8 mouse cellular contexts compared by ENCODE assay signal in genomic region chr15:99701999-99702900, GRCm38 (mm10). TPM values are rescaled to one million over a fixed set of nuclear protein-coding genes. Genes with fewer than 3 reads are reported as not detected.
DNase-seq lines count a peak whose midpoint lies in the region; ATAC-seq and TF ChIP-seq lines count a peak whose summit lies in the region.

Smarcd1 (plus strand) TSS chr15:99702129.

- WGBS in forebrain, embryonic 10.5 days, result under 1% methylated on average over 70 of the region's 71 CpGs
- WGBS in heart, embryonic 15.5 days, result under 1% methylated on average over 71 of the region's 71 CpGs
- WGBS in liver, embryonic 14.5 days (ENCODE audit: insufficient replicate concordance), result 1% methylated on average over 62 of the region's 71 CpGs
- WGBS in neural tube, embryonic 11.5 days, result under 1% methylated on average over 60 of the region's 71 CpGs
- WGBS in stomach, postnatal 0 days, result 1% methylated on average over 69 of the region's 71 CpGs

- peak within 1 kb of the TSS; percentile 77 for H3K4me2 ChIP-seq in heart, embryonic 15.5 days
- H3K4me2 ChIP-seq in liver, embryonic 14.5 days (ENCODE audit: low read depth), result peak within 1 kb of the TSS; percentile 67
- H3K4me2 ChIP-seq in neural tube, embryonic 11.5 days (ENCODE audit: low read depth), result peak within 1 kb of the TSS; percentile 63
- H3K4me2 ChIP-seq in stomach, postnatal 0 days (replicated peaks; ENCODE audit: low read depth), result peak within 1 kb of the TSS; percentile 51

- H3K4me3 ChIP-seq in forebrain, embryonic 10.5 days, result peak within 1 kb of the TSS; percentile 90
- H3K4me3 ChIP-seq in heart, embryonic 15.5 days, result peak within 1 kb of the TSS; percentile 97
- H3K4me3 ChIP-seq in liver, embryonic 14.5 days (ENCODE audit: insufficient read depth in 1 of 2, low read depth in 2 of 2, low read length in 2 of 2), result peak within 1 kb of the TSS; percentile 65 to 89
- peak within 1 kb of the TSS; percentile 85 for H3K4me3 ChIP-seq in neural tube, embryonic 11.5 days (ENCODE audit: low read depth, low read length)
- H3K4me3 ChIP-seq in stomach, postnatal 0 days (ENCODE audit: low read depth, low read length), result peak within 1 kb of the TSS; percentile 82

- no peaks in the 10 kb centered on the region for H3K9me3 ChIP-seq in forebrain, embryonic 10.5 days
- H3K9me3 ChIP-seq in heart, embryonic 15.5 days (replicated peaks), result no peaks in the 10 kb centered on the region
- no peaks in the 10 kb centered on the region for H3K9me3 ChIP-seq in liver, embryonic 14.5 days (ENCODE audit: control insufficient read depth, low read length)
- H3K9me3 ChIP-seq in neural tube, embryonic 11.5 days (ENCODE audit: control insufficient read depth, low read length), result no peaks in the 10 kb centered on the region
- no peaks in the 10 kb centered on the region for H3K9me3 ChIP-seq in stomach, postnatal 0 days (ENCODE audit: control insufficient read depth, low read length)

- peaks cover 55% of the 10 kb centered on the region for H3K4me1 ChIP-seq in forebrain, embryonic 10.5 days
- peaks cover 53% of the 10 kb centered on the region for H3K4me1 ChIP-seq in heart, embryonic 15.5 days (replicated peaks)
- peaks cover 3 to 4% of the 10 kb centered on the region in 2 experiments; a peak in 2 of 4 replicates for H3K4me1 ChIP-seq in liver, embryonic 14.5 days (replicated peaks; ENCODE audit: control insufficient read depth in 2 of 2, insufficient read depth in 2 of 2, low read length in 1 of 2)
- H3K4me1 ChIP-seq in neural tube, embryonic 11.5 days (ENCODE audit: control insufficient read depth, insufficient read depth, low read length), result peaks cover 18% of the 10 kb centered on the region
- no peaks in the 10 kb centered on the region for H3K4me1 ChIP-seq in stomach, postnatal 0 days (replicated peaks; ENCODE audit: control insufficient read depth, insufficient read depth)

- peak; percentile 94 for TF ChIP-seq CTCF in liver, embryonic 14.5 days (IDR thresholded peaks at IDR 0.05; ENCODE audit: low read depth)
- peak; percentile 90 for TF ChIP-seq CTCF in stomach, postnatal 0 days (IDR thresholded peaks at IDR 0.05; ENCODE audit: low read depth)

- peak; percentile 86 for ATAC-seq in CD4-positive, CD25-positive, alpha-beta regulatory T cell, adult 4 months
- ATAC-seq in heart, embryonic 15.5 days (replicated peaks; ENCODE audit: insufficient number of reproducible peaks, insufficient read depth, low FRiP score, low read depth), result peak; percentile 92
- peak; percentile 92 for ATAC-seq in liver, embryonic 14.5 days (ENCODE audit: insufficient read depth)
- peak; percentile 88 for ATAC-seq in neural tube, embryonic 11.5 days (ENCODE audit: insufficient read depth, low FRiP score, low TSS enrichment)
- ATAC-seq in stomach, postnatal 0 days (ENCODE audit: low FRiP score, low TSS enrichment), result peak; percentile 89

- H3K27me3 ChIP-seq in forebrain, embryonic 10.5 days (ENCODE audit: poor library complexity, severe bottlenecking), result peaks cover 24% of the 10 kb centered on the region
- H3K27me3 ChIP-seq in heart, embryonic 15.5 days, result peaks cover 12% of the 10 kb centered on the region
- no peaks in the 10 kb centered on the region for H3K27me3 ChIP-seq in liver, embryonic 14.5 days (ENCODE audit: control insufficient read depth, insufficient read depth, low read length)
- H3K27me3 ChIP-seq in neural tube, embryonic 11.5 days (ENCODE audit: control insufficient read depth, insufficient read depth, low read length), result no peaks in the 10 kb centered on the region
- H3K27me3 ChIP-seq in stomach, postnatal 0 days (ENCODE audit: control insufficient read depth, insufficient read depth, low read length), result no peaks in the 10 kb centered on the region

- H3K27ac ChIP-seq in forebrain, embryonic 10.5 days, result peak within 1 kb of the TSS; percentile 99
- peak within 1 kb of the TSS; percentile 100 for H3K27ac ChIP-seq in heart, embryonic 15.5 days
- peak within 1 kb of the TSS; percentile 56 for H3K27ac ChIP-seq in liver, embryonic 14.5 days
- H3K27ac ChIP-seq in neural tube, embryonic 11.5 days (ENCODE audit: low read depth, low read length), result peak within 1 kb of the TSS; percentile 96
- H3K27ac ChIP-seq in stomach, postnatal 0 days (replicated peaks), result peak within 1 kb of the TSS; percentile 97

- TF ChIP-seq EP300 in liver, embryonic 14.5 days (IDR thresholded peaks at IDR 0.05; ENCODE audit: low read depth), result 0 out of 2 replicates have a peak, but pooled peaks have one; percentile 18
- TF ChIP-seq EP300 in stomach, postnatal 0 days (optimal IDR thresholded peaks at IDR 0.05), result no peak

- peak; percentile 83 for DNase-seq in c-Kit-negative CD71-positive TER-119-positive erythroid progenitor cells, embryonic 14.5 days (ENCODE audit: low read depth, low spot score)
- DNase-seq in forebrain, embryonic 10.5 days (ENCODE audit: extremely low spot score, low spot score), result peak; percentile 98
- peak; percentile 95 for DNase-seq in kidney, postnatal 25 days
- DNase-seq in liver, embryonic 14.5 days (ENCODE audit: low read depth in 3 of 3, low spot score in 3 of 3), result peak; percentile 79 to 82 (median 80)
- DNase-seq in neural tube, embryonic 11.5 days (ENCODE audit: low spot score), result peak; percentile 97
- DNase-seq in stomach, postnatal 0 days (ENCODE audit: low spot score), result peak; percentile 92

- H3K36me3 ChIP-seq in forebrain, embryonic 10.5 days (replicated peaks), result peaks cover 39% of the 10 kb centered on the region
- peaks cover 16% of the 10 kb centered on the region for H3K36me3 ChIP-seq in heart, embryonic 15.5 days
- peaks cover 3% of the 10 kb centered on the region; the same call in 1 of the 2 replicates for H3K36me3 ChIP-seq in liver, embryonic 14.5 days (replicated peaks; ENCODE audit: control insufficient read depth, insufficient read depth, low read depth)
- H3K36me3 ChIP-seq in neural tube, embryonic 11.5 days (ENCODE audit: control insufficient read depth, insufficient read depth, low read length), result peaks cover 12% of the 10 kb centered on the region
- peaks cover 6% of the 10 kb centered on the region; the same call in 1 of the 2 replicates for H3K36me3 ChIP-seq in stomach, postnatal 0 days (ENCODE audit: control insufficient read depth, insufficient read depth, low read length)

- peak within 1 kb of the TSS; percentile 99 for H3K9ac ChIP-seq in heart, embryonic 15.5 days
- H3K9ac ChIP-seq in liver, embryonic 14.5 days (replicated peaks), result peak within 1 kb of the TSS; percentile 94
- H3K9ac ChIP-seq in neural tube, embryonic 11.5 days (ENCODE audit: low read length), result peak within 1 kb of the TSS; percentile 99
- peak within 1 kb of the TSS; percentile 91 for H3K9ac ChIP-seq in stomach, postnatal 0 days (ENCODE audit: low read length)

RNA-seq across cellular contexts. Expression of gene Smarcd1, which starts in this region (rescaled TPM):
- polyA plus RNA-seq in CD4-positive, CD25-positive, alpha-beta regulatory T cell, adult 4 months (2017; shearing (Covaris generic)), result 10 to 100 TPM; 10.0 to 14.8 TPM
- polyA plus RNA-seq in forebrain, embryonic 10.5 days (2016; fragmentation: Nextera tagmentation; extraction: Ambion mirVana), result 91.5 TPM in 2 replicates
- polyA plus RNA-seq in heart, embryonic 15.5 days (2015; fragmentation: Nextera tagmentation; extraction: Ambion mirVana), result 17.7 and 24.7 TPM in 2 replicates
- polyA plus RNA-seq in liver, embryonic 14.5 days (2012; rRNA removed), result 6.7 and 6.9 TPM in 2 replicates
- 4.4 and 4.8 TPM in 2 replicates for polyA plus RNA-seq in liver, embryonic 14.5 days (2014; fragmentation: Nextera tagmentation; extraction: Ambion mirVana)
- polyA plus RNA-seq in neural tube, embryonic 11.5 days (2014; fragmentation: Nextera tagmentation; extraction: Ambion mirVana), result 117 and 135 TPM in 2 replicates
- 10.9 and 11.6 TPM in 2 replicates for polyA plus RNA-seq in stomach, postnatal 0 days (2015; fragmentation: Nextera tagmentation; extraction: Ambion mirVana)

Comparison
In these comparisons a context has a peak if more than half of its experiments do, and no peak if none do; other contexts are left out.
1. Peak in every context shown above with its lines: DNase-seq, ATAC-seq, H3K4me3 ChIP-seq and H3K27ac ChIP-seq.